Mouse (Mus musculus) megakaryocyte, adult 5-6 weeks (primary cell): ENCODE data around the gene Krt222. TPM values are rescaled to one million over a fixed set of nuclear protein-coding genes. Genes with fewer than 3 reads are reported as not detected.
"Not testable (repeated sequence)": the region's sequence is repeated elsewhere in the genome, so short reads cannot be mapped to it uniquely, and the experiment has no call there.

Source experiments
- ATAC-seq: 2 replicates; pipeline ENCODE4 v1.8.0; 2016; ENCODE audit warnings: mild to moderate bottlenecking, inconsistent platforms; ENCODE audit not compliant: poor library complexity, severe bottlenecking
- total RNA-seq, 2 experiments: library from RNA; stranded (forward) in 1 of 2; stranded (reverse) in 1 of 2; fragments of 153-499, 151-499 nt in 1 of 2; fragments of 221-1000, 200-1000 nt in 1 of 2; gene quantifications; 2 replicates each; pipeline versions ENCODE4 v1.2.3 to v1.2.4; 2015 to 2017

Gene Krt222
- total RNA-seq (2015) (not detected in 2 replicates), total RNA-seq (2017) (not detected in 2 replicates)

- ATAC-seq, result no peak
Observed at GRCm38 (mm10) chr11:99243820-99244374, at the start of gene Krt222. Krt222 (minus strand) TSS chr11:99244085.

GRCm38 (mm10) chr11:99292846-99293245 lies 49.0 kb upstream of the Krt222 start:
- ATAC-seq, result no peak

- no peak for ATAC-seq
Observed at GRCm38 (mm10) chr11:99284833-99285312, 41.0 kb upstream of the Krt222 start, which contains the start of gene Krt24. Krt24 (minus strand) TSS chr11:99285262.

GRCm38 (mm10) chr11:99284011-99284410 lies 40.1 kb upstream of the Krt222 start:
- no peak for ATAC-seq

- ATAC-seq, result no peak
Observed at GRCm38 (mm10) chr11:99283334-99283733, 39.4 kb upstream of the Krt222 start.

- ATAC-seq, result no peak
Observed at GRCm38 (mm10) chr11:99281116-99281515, 37.2 kb upstream of the Krt222 start.

GRCm38 (mm10) chr11:99279986-99280385 lies 36.1 kb upstream of the Krt222 start:
- no peak for ATAC-seq

- no peak for ATAC-seq
Observed at GRCm38 (mm10) chr11:99276786-99277185, 32.9 kb upstream of the Krt222 start.

- ATAC-seq, result no peak
Observed at GRCm38 (mm10) chr11:99275624-99276023, 31.7 kb upstream of the Krt222 start.

GRCm38 (mm10) chr11:99272721-99273120 lies 28.8 kb upstream of the Krt222 start:
- no peak for ATAC-seq

GRCm38 (mm10) chr11:99269192-99269591 lies 25.3 kb upstream of the Krt222 start:
- ATAC-seq, result no peak

GRCm38 (mm10) chr11:99265796-99266195 lies 21.9 kb upstream of the Krt222 start:
- ATAC-seq, result no peak

- ATAC-seq, result no peak
Observed at GRCm38 (mm10) chr11:99265220-99265619, 21.3 kb upstream of the Krt222 start.

GRCm38 (mm10) chr11:99256213-99256612 lies 12.3 kb upstream of the Krt222 start:
- no peak for ATAC-seq

GRCm38 (mm10) chr11:99255316-99255715 lies 11.4 kb upstream of the Krt222 start:
- no peak for ATAC-seq

GRCm38 (mm10) chr11:99253893-99254292 lies 10.0 kb upstream of the Krt222 start:
- ATAC-seq, result no peak

GRCm38 (mm10) chr11:99252671-99253070 lies 8.8 kb upstream of the Krt222 start:
- ATAC-seq, result no peak

- ATAC-seq, result no peak
Observed at GRCm38 (mm10) chr11:99250666-99251065, 6.8 kb upstream of the Krt222 start.

- ATAC-seq, result no peak
Observed at GRCm38 (mm10) chr11:99250241-99250640, 6.4 kb upstream of the Krt222 start.

- ATAC-seq, result no peak
Observed at GRCm38 (mm10) chr11:99249115-99249514, 5.2 kb upstream of the Krt222 start.

- no peak for ATAC-seq
Observed at GRCm38 (mm10) chr11:99247916-99248315, 4.0 kb upstream of the Krt222 start.

- not testable (repeated sequence) for ATAC-seq
Observed at GRCm38 (mm10) chr11:99244519-99244918, 634 bp upstream of the Krt222 start.
